Mouse (Mus musculus): ENCODE measurements around the gene Elovl5. TPM values are rescaled to one million over a fixed set of nuclear protein-coding genes. Genes with fewer than 3 reads are reported as not detected.

The Elovl5 gene
- polyA plus RNA-seq, 1 experiment, result 115 TPM

- no peak overlapping the region for H3K4me3 ChIP-seq (ENCODE audit: low read depth, low read length)
- H3K9me3 ChIP-seq (replicated peaks; ENCODE audit: control insufficient read depth, insufficient read depth, low read length, poor library complexity, severe bottlenecking), result no peaks in the 10 kb centered on the region
- H3K4me1 ChIP-seq (ENCODE audit: control insufficient read depth, insufficient read depth, low read length), result no peaks in the 10 kb centered on the region
- no peak for TF ChIP-seq CTCF (IDR thresholded peaks at IDR 0.05; ENCODE audit: low read depth, low read length)
- TF ChIP-seq EP300 (IDR thresholded peaks at IDR 0.05; ENCODE audit: insufficient read depth, low read depth, low read length), result no peak
- no peak for TF ChIP-seq POLR2A (IDR thresholded peaks at IDR 0.05; ENCODE audit: insufficient read depth, low read length)
- no peaks in the 10 kb centered on the region for H3K27me3 ChIP-seq (ENCODE audit: control insufficient read depth, insufficient read depth, low read length, poor library complexity, severe bottlenecking)
- no peak overlapping the region for H3K27ac ChIP-seq (ENCODE audit: insufficient read depth, low read length)
- H3K9ac ChIP-seq (ENCODE audit: low read depth, poor library complexity, severe bottlenecking), result no peak overlapping the region
- peaks cover 11% of the 10 kb centered on the region for H3K36me3 ChIP-seq (ENCODE audit: control insufficient read depth, insufficient read depth, low read length, poor library complexity, severe bottlenecking)
Observed at GRCm38 (mm10) chr9:77959759-77960158, 42.6 kb downstream of the Elovl5 start.

GRCm38 (mm10) chr9:77961350-77961749 is 44.2 kb downstream of the Elovl5 start:
- no peak overlapping the region for H3K4me3 ChIP-seq (ENCODE audit: low read depth, low read length)
- no peaks in the 10 kb centered on the region for H3K27me3 ChIP-seq (ENCODE audit: control insufficient read depth, insufficient read depth, low read length, poor library complexity, severe bottlenecking)
- TF ChIP-seq POLR2A (IDR thresholded peaks at IDR 0.05; ENCODE audit: insufficient read depth, low read length) (no peak), CTCF (IDR thresholded peaks at IDR 0.05; ENCODE audit: low read depth, low read length) (no peak), EP300 (IDR thresholded peaks at IDR 0.05; ENCODE audit: insufficient read depth, low read depth, low read length) (no peak)
- H3K36me3 ChIP-seq (ENCODE audit: control insufficient read depth, insufficient read depth, low read length, poor library complexity, severe bottlenecking), result peaks cover 11% of the 10 kb centered on the region
- H3K9ac ChIP-seq (ENCODE audit: low read depth, poor library complexity, severe bottlenecking), result no peak overlapping the region
- H3K27ac ChIP-seq (ENCODE audit: insufficient read depth, low read length), result no peak overlapping the region
- H3K4me1 ChIP-seq (ENCODE audit: control insufficient read depth, insufficient read depth, low read length), result peaks cover 3% of the 10 kb centered on the region
- no peaks in the 10 kb centered on the region for H3K9me3 ChIP-seq (replicated peaks; ENCODE audit: control insufficient read depth, insufficient read depth, low read length, poor library complexity, severe bottlenecking)

GRCm38 (mm10) chr9:77964084-77964483 is 46.9 kb downstream of the Elovl5 start:
- TF ChIP-seq POLR2A (IDR thresholded peaks at IDR 0.05; ENCODE audit: insufficient read depth, low read length), result no peak
- no peak for TF ChIP-seq CTCF (IDR thresholded peaks at IDR 0.05; ENCODE audit: low read depth, low read length)
- no peak for TF ChIP-seq EP300 (IDR thresholded peaks at IDR 0.05; ENCODE audit: insufficient read depth, low read depth, low read length)
- peaks cover 3% of the 10 kb centered on the region for H3K4me1 ChIP-seq (ENCODE audit: control insufficient read depth, insufficient read depth, low read length)
- no peak overlapping the region for H3K27ac ChIP-seq (ENCODE audit: insufficient read depth, low read length)
- H3K9me3 ChIP-seq (replicated peaks; ENCODE audit: control insufficient read depth, insufficient read depth, low read length, poor library complexity, severe bottlenecking), result no peaks in the 10 kb centered on the region
- no peak overlapping the region for H3K9ac ChIP-seq (ENCODE audit: low read depth, poor library complexity, severe bottlenecking)
- H3K27me3 ChIP-seq (ENCODE audit: control insufficient read depth, insufficient read depth, low read length, poor library complexity, severe bottlenecking), result no peaks in the 10 kb centered on the region
- peaks cover 11% of the 10 kb centered on the region for H3K36me3 ChIP-seq (ENCODE audit: control insufficient read depth, insufficient read depth, low read length, poor library complexity, severe bottlenecking)
- no peak overlapping the region for H3K4me3 ChIP-seq (ENCODE audit: low read depth, low read length)

- no peaks in the 10 kb centered on the region for H3K9me3 ChIP-seq (replicated peaks; ENCODE audit: control insufficient read depth, insufficient read depth, low read length, poor library complexity, severe bottlenecking)
- H3K4me3 ChIP-seq (ENCODE audit: low read depth, low read length), result no peak overlapping the region
- H3K27ac ChIP-seq (ENCODE audit: insufficient read depth, low read length), result no peak overlapping the region
- no peaks in the 10 kb centered on the region for H3K27me3 ChIP-seq (ENCODE audit: control insufficient read depth, insufficient read depth, low read length, poor library complexity, severe bottlenecking)
- peaks cover 11% of the 10 kb centered on the region for H3K36me3 ChIP-seq (ENCODE audit: control insufficient read depth, insufficient read depth, low read length, poor library complexity, severe bottlenecking)
- peaks cover 3% of the 10 kb centered on the region for H3K4me1 ChIP-seq (ENCODE audit: control insufficient read depth, insufficient read depth, low read length)
- TF ChIP-seq CTCF (IDR thresholded peaks at IDR 0.05; ENCODE audit: low read depth, low read length) (no peak), EP300 (IDR thresholded peaks at IDR 0.05; ENCODE audit: insufficient read depth, low read depth, low read length) (no peak), POLR2A (IDR thresholded peaks at IDR 0.05; ENCODE audit: insufficient read depth, low read length) (no peak)
- no peak overlapping the region for H3K9ac ChIP-seq (ENCODE audit: low read depth, poor library complexity, severe bottlenecking)
Observed at GRCm38 (mm10) chr9:77965287-77965686, 48.1 kb downstream of the Elovl5 start.

GRCm38 (mm10) chr9:77965768-77966552 is 48.8 kb downstream of the Elovl5 start:
- H3K4me1 ChIP-seq (ENCODE audit: control insufficient read depth, insufficient read depth, low read length), result peaks cover 3% of the 10 kb centered on the region
- H3K36me3 ChIP-seq (ENCODE audit: control insufficient read depth, insufficient read depth, low read length, poor library complexity, severe bottlenecking), result peaks cover 8% of the 10 kb centered on the region
- no peak overlapping the region for H3K4me3 ChIP-seq (ENCODE audit: low read depth, low read length)
- TF ChIP-seq CTCF (IDR thresholded peaks at IDR 0.05; ENCODE audit: low read depth, low read length), result no peak
- TF ChIP-seq POLR2A (IDR thresholded peaks at IDR 0.05; ENCODE audit: insufficient read depth, low read length), result no peak
- no peak for TF ChIP-seq EP300 (IDR thresholded peaks at IDR 0.05; ENCODE audit: insufficient read depth, low read depth, low read length)
- no peaks in the 10 kb centered on the region for H3K9me3 ChIP-seq (replicated peaks; ENCODE audit: control insufficient read depth, insufficient read depth, low read length, poor library complexity, severe bottlenecking)
- H3K27ac ChIP-seq (ENCODE audit: insufficient read depth, low read length), result no peak overlapping the region
- no peaks in the 10 kb centered on the region for H3K27me3 ChIP-seq (ENCODE audit: control insufficient read depth, insufficient read depth, low read length, poor library complexity, severe bottlenecking)
- no peak overlapping the region for H3K9ac ChIP-seq (ENCODE audit: low read depth, poor library complexity, severe bottlenecking)

GRCm38 (mm10) chr9:77966861-77967260 is 49.7 kb downstream of the Elovl5 start:
- Histone ChIP-seq H3K9me3 (replicated peaks; ENCODE audit: control insufficient read depth, insufficient read depth, low read length, poor library complexity, severe bottlenecking) (no peaks in the 10 kb centered on the region), H3K4me1 (ENCODE audit: control insufficient read depth, insufficient read depth, low read length) (peaks cover 3% of the 10 kb centered on the region), H3K27ac (ENCODE audit: insufficient read depth, low read length) (no peak overlapping the region), H3K27me3 (ENCODE audit: control insufficient read depth, insufficient read depth, low read length, poor library complexity, severe bottlenecking) (no peaks in the 10 kb centered on the region), H3K9ac (ENCODE audit: low read depth, poor library complexity, severe bottlenecking) (no peak overlapping the region), H3K4me3 (ENCODE audit: low read depth, low read length) (no peak overlapping the region), H3K36me3 (ENCODE audit: control insufficient read depth, insufficient read depth, low read length, poor library complexity, severe bottlenecking) (0 out of 2 replicates have a peak, but pooled peaks cover 1% of the 10 kb centered on the region)
- no peak for TF ChIP-seq EP300 (IDR thresholded peaks at IDR 0.05; ENCODE audit: insufficient read depth, low read depth, low read length)
- TF ChIP-seq CTCF (IDR thresholded peaks at IDR 0.05; ENCODE audit: low read depth, low read length), result no peak
- no peak for TF ChIP-seq POLR2A (IDR thresholded peaks at IDR 0.05; ENCODE audit: insufficient read depth, low read length)

Data from ES-Bruce4 (cell line).